Mouse (Mus musculus): ENCODE results near the gene Lyz2.
"Not testable (repeated sequence)": the region's sequence is repeated elsewhere in the genome, so short reads cannot be mapped to it uniquely, and the experiment has no call there.

Gene Lyz2

GRCm38 (mm10) chr10:117282049-117282448 lies at the start of gene Lyz2:
Lyz2 (minus strand) TSS chr10:117282321.
- in situ Hi-C loops (cut with MboI, MseI), result loop anchor here in 1 of 2 experiments (10.0 kb wide), 1 partner anchor 403 kb away; no protein-coding TSS in a partner anchor

GRCm38 (mm10) chr10:117330521-117330920 lies 48.4 kb upstream of the Lyz2 start:
- in situ Hi-C loops (cut with MboI, MseI), result no loop called here

- in situ Hi-C loops (cut with MboI, MseI), result no loop called here
These were observed 41.7 kb upstream of the Lyz2 start for GRCm38 (mm10) chr10:117323782-117324181.

GRCm38 (mm10) chr10:117322630-117323029 lies 40.5 kb upstream of the Lyz2 start:
- in situ Hi-C loops (cut with MboI, MseI), result no loop called here

GRCm38 (mm10) chr10:117320571-117320981 lies 38.5 kb upstream of the Lyz2 start:
- in situ Hi-C loops (cut with MboI, MseI), result no loop called here

- in situ Hi-C loops (cut with MboI, MseI), result no loop called here
These were observed 34.3 kb upstream of the Lyz2 start for GRCm38 (mm10) chr10:117316391-117316790.

GRCm38 (mm10) chr10:117313133-117313532 lies 31.0 kb upstream of the Lyz2 start:
- in situ Hi-C loops (cut with MboI, MseI), result no loop called here

- in situ Hi-C loops (cut with MboI, MseI), result no loop called here
These were observed 30.0 kb upstream of the Lyz2 start for GRCm38 (mm10) chr10:117312168-117312567.

- in situ Hi-C loops (cut with MboI, MseI), result no loop called here
These were observed 22.2 kb upstream of the Lyz2 start for GRCm38 (mm10) chr10:117304371-117304770.

GRCm38 (mm10) chr10:117301688-117302087 lies 19.6 kb upstream of the Lyz2 start:
- in situ Hi-C loops (cut with MboI, MseI), result no loop called here

- in situ Hi-C loops (cut with MboI, MseI), result no loop called here
These were observed 17.9 kb upstream of the Lyz2 start for GRCm38 (mm10) chr10:117299901-117300520.

GRCm38 (mm10) chr10:117299106-117299505 lies 17.0 kb upstream of the Lyz2 start:
- in situ Hi-C loops (cut with MboI, MseI), result no loop called here

- in situ Hi-C loops (cut with MboI, MseI), result no loop called here
These were observed 16.2 kb upstream of the Lyz2 start for GRCm38 (mm10) chr10:117298336-117298735.

GRCm38 (mm10) chr10:117292671-117293070 lies 10.6 kb upstream of the Lyz2 start, which contains the start of gene Lyz1:
Lyz1 (minus strand) TSS chr10:117292868.
- in situ Hi-C loops (cut with MboI, MseI), result no loop called here

GRCm38 (mm10) chr10:117290936-117291335 lies 8.8 kb upstream of the Lyz2 start:
- in situ Hi-C loops (cut with MboI, MseI), result not testable (repeated sequence)

GRCm38 (mm10) chr10:117290046-117290870 lies 8.1 kb upstream of the Lyz2 start:
- in situ Hi-C loops (cut with MboI, MseI), result no loop called here

- in situ Hi-C loops (cut with MboI, MseI), result loop anchor here in 1 of 2 experiments (10.0 kb wide), 1 partner anchor 396 kb away; no protein-coding TSS in a partner anchor
These were observed 6.9 kb upstream of the Lyz2 start for GRCm38 (mm10) chr10:117289034-117289505.

GRCm38 (mm10) chr10:117288197-117289033 lies 6.3 kb upstream of the Lyz2 start:
- in situ Hi-C loops (cut with MboI, MseI), result loop anchor here in 1 of 2 experiments (10.0 kb wide), 1 partner anchor 396 kb away; no protein-coding TSS in a partner anchor

GRCm38 (mm10) chr10:117287226-117287850 lies 5.2 kb upstream of the Lyz2 start:
- in situ Hi-C loops (cut with MboI, MseI), result loop anchor here in 1 of 2 experiments (10.0 kb wide), 1 partner anchor 397 kb away; no protein-coding TSS in a partner anchor

GRCm38 (mm10) chr10:117286366-117286970 lies 4.3 kb upstream of the Lyz2 start:
- in situ Hi-C loops (cut with MboI, MseI), result loop anchor here in 1 of 2 experiments (10.0 kb wide), 1 partner anchor 398 kb away; no protein-coding TSS in a partner anchor
